Mouse (Mus musculus): ENCODE measurements around the gene Olfr992.

DNA sequence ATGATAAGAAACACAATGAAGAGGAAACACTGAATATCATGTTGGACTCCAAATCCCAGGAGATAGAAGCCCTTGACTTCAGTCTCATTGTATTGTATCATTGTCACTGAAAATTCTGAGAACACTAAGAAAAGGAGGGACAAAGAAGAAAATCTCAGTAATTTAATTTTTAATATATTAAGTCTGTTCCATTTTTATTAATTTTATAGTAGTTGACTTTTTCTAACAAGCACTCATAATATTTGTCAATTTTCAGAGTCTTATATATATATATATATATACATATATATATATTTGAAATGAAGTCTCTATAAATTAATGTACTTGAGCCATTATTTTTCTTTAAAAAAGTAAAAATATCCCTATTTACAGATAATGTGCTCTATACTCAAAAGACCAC lies 5.5 kb upstream of the Olfr992 start, which contains the start of gene Olfr993:
- TF ChIP-seq POLR2A (IDR thresholded peaks at IDR 0.05; ENCODE audit: insufficient read length, low read depth) (no peak), TCF12 (IDR thresholded peaks at IDR 0.05; ENCODE audit: insufficient read depth, poor library complexity, severe bottlenecking) (no peak), SRF (IDR thresholded peaks at IDR 0.05; ENCODE audit: control insufficient read depth, insufficient read length, low read depth) (no peak), POLR2AphosphoS2 (IDR thresholded peaks at IDR 0.05; ENCODE audit: insufficient read length, low read depth) (no peak), USF1 (IDR thresholded peaks at IDR 0.05; ENCODE audit: low read depth) (no peak), E2F4 (IDR thresholded peaks at IDR 0.05; ENCODE audit: insufficient read depth) (no peak), MYOG (IDR thresholded peaks at IDR 0.05; ENCODE audit: control insufficient read depth in 1 of 3, insufficient read depth in 1 of 3, insufficient read length in 2 of 3, low read depth in 2 of 3) (no peak), MAX (IDR thresholded peaks at IDR 0.05; ENCODE audit: low read depth) (no peak), CEBPB (IDR thresholded peaks at IDR 0.05; ENCODE audit: insufficient read depth, poor library complexity, severe bottlenecking) (no peak), MYOD1 (IDR thresholded peaks at IDR 0.05; ENCODE audit: control insufficient read depth in 1 of 3, insufficient read length in 2 of 3, low read depth in 2 of 3) (no peak), TCF3 (IDR thresholded peaks at IDR 0.05; ENCODE audit: insufficient read length, low read depth) (no peak)

Data from myocyte (in vitro differentiated cells).